Mouse (Mus musculus) heart, adult 2 months (tissue): ENCODE data around the gene Pla2g3.

Experiments used
- CTCF ChIP-seq: fragments of 200-600 bp; IDR thresholded peaks from 2 replicates; pipeline ENCODE4 v1.8.1; 2022; ENCODE audit warnings: antibody characterized with exemption, mild to moderate bottlenecking, moderate library complexity
- POLR2A ChIP-seq: fragments of 200-500 bp; IDR thresholded peaks from 2 replicates; pipeline ENCODE4 v1.6.1; 2011; ENCODE audit warnings: mild to moderate bottlenecking, low read depth, low read length, control low read depth; ENCODE audit not compliant: insufficient read depth

DNA sequence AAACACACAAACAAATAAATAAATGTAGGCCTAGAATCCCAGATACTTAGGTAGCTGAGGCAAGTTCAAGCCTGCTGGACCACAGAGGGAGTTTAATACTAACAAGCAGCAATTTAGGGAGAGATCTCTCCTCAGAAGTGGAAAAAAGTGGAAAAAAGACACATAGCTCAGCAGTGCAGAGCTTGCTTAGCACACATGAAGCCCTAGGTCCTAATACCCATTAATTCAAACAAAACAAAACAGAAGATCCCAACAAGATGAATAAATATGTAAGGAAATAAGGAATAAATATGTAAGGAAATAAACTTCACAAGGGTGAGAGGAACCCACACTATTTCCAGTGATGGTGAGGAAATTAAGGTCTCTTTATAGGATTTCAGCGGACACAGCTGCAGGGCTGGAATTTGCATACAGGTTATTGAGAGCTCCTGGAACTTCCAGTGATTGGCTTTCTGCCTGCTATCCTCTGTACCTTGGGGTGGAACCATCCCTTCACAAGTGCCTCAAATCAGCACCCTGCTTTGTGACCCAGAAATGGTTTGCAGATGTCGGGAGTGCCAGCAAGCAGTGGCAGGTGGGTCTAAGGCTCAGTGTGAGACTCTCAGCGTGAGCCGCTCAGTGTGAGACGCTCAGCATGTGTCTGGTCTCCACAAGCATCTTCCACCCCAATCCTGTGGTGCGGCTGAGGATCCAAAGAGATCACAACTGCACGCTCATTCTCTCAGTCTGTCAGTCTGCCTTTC lies 35.9 kb downstream of the Pla2g3 start:
- TF ChIP-seq CTCF = no peak
- TF ChIP-seq POLR2A = no peak
